Mouse (Mus musculus) CH12.LX (cell line): Measurements from ENCODE around the gene Sipa1l2. TPM values are rescaled to one million over a fixed set of nuclear protein-coding genes. Genes with fewer than 3 reads are reported as not detected.

Experiments used
- DNase-seq: peaks from one replicate; pipeline ENCODE4 v3.0.0-alpha.2; 2013; ENCODE audit errors: extremely low read depth
- H3K27ac ChIP-seq: 2 replicates; pipeline ENCODE4 v1.5.1; 2012; ENCODE audit warnings: low read depth, mild to moderate bottlenecking, control low read depth, moderate library complexity; ENCODE audit not compliant: insufficient read depth
- H3K27me3 ChIP-seq: replicated peaks from 2 replicates; pipeline ENCODE3; 2012; ENCODE audit warnings: inconsistent platforms
- H3K36me3 ChIP-seq, 2 experiments: replicated peaks in 1 of 2; 2 replicates each; pipeline versions ENCODE3 to v1.6.1; 2012; ENCODE audit warnings: inconsistent platforms in 1 of 2, low read length in 1 of 2, mild to moderate bottlenecking in 1 of 2, mixed read lengths in 1 of 2, moderate library complexity in 1 of 2; ENCODE audit not compliant: control insufficient read depth in 1 of 2, insufficient read depth in 1 of 2
- H3K4me1 ChIP-seq, 2 experiments: 2 replicates each; pipeline ENCODE4 v1.6.1; 2012; ENCODE audit warnings: inconsistent platforms in 1 of 2, moderate library complexity in 1 of 2; ENCODE audit not compliant: insufficient read depth in 2 of 2, control insufficient read depth in 1 of 2
- H3K4me2 ChIP-seq: 2 replicates; pipeline ENCODE4 v1.6.1; 2012; ENCODE audit warnings: low read depth, mild to moderate bottlenecking, control low read depth; ENCODE audit not compliant: poor library complexity, insufficient read depth, severe bottlenecking
- H3K4me3 ChIP-seq, 3 experiments: fragments of 150-350 bp in 1 of 3; sonication (generic) in 1 of 3; replicated peaks in 1 of 3; 2 replicates each; pipeline versions ENCODE3 to v1.5.1; 2011 to 2012; ENCODE audit warnings: low read depth in 2 of 3, low read length in 2 of 3, mild to moderate bottlenecking in 2 of 3, moderate library complexity in 2 of 3, control low read depth in 1 of 3, improper control_type of control experiment in 1 of 3, inconsistent platforms in 1 of 3, mixed read lengths in 1 of 3; ENCODE audit not compliant: poor library complexity in 1 of 3
- H3K79me2 ChIP-seq: replicated peaks from 2 replicates; pipeline ENCODE4 v1.6.1; 2012; ENCODE audit warnings: mild to moderate bottlenecking, moderate library complexity; ENCODE audit not compliant: control insufficient read depth, poor library complexity, insufficient read depth, severe bottlenecking; ENCODE audit errors: extremely low read depth
- H3K9ac ChIP-seq: 2 replicates; pipeline ENCODE4 v1.6.1; 2012; ENCODE audit warnings: low read depth, mild to moderate bottlenecking, control low read depth, moderate library complexity; ENCODE audit not compliant: insufficient read depth
- H3K9me3 ChIP-seq: replicated peaks from 2 replicates; pipeline ENCODE3; 2012; ENCODE audit warnings: low read length, inconsistent platforms, mixed read lengths
- E2F4 ChIP-seq: IDR thresholded peaks from 2 replicates; pipeline ENCODE4 v1.6.1; 2011; ENCODE audit warnings: low read depth, low read length, improper control_type of control experiment; ENCODE audit not compliant: insufficient replicate concordance
- ELF1 ChIP-seq: IDR thresholded peaks from 2 replicates; pipeline ENCODE4 v1.6.1; 2014; ENCODE audit warnings: low read depth, mild to moderate bottlenecking, inconsistent platforms, low read length, improper control_type of control experiment
- EP300 ChIP-seq: IDR thresholded peaks from 2 replicates; pipeline ENCODE4 v1.6.1; 2011; ENCODE audit warnings: low read length, improper control_type of control experiment
- IRF4 ChIP-seq: IDR thresholded peaks from 2 replicates; pipeline ENCODE4 v1.6.1; 2014; ENCODE audit warnings: low read depth, mild to moderate bottlenecking, inconsistent platforms, low read length, improper control_type of control experiment
- JUN ChIP-seq: IDR thresholded peaks from 2 replicates; pipeline ENCODE4 v1.6.1; 2011; ENCODE audit warnings: low read depth, mild to moderate bottlenecking, low read length, improper control_type of control experiment, moderate library complexity; ENCODE audit not compliant: insufficient read depth
- JUND ChIP-seq: conservative IDR thresholded peaks from 2 replicates; pipeline ENCODE4 v1.6.1; 2011; ENCODE audit warnings: low read depth, low read length, improper control_type of control experiment
- KAT2A ChIP-seq: IDR thresholded peaks from 2 replicates; pipeline ENCODE4 v1.6.1; 2012; ENCODE audit warnings: low read length, improper control_type of control experiment, inconsistent platforms; ENCODE audit not compliant: insufficient replicate concordance
- MAX ChIP-seq: IDR thresholded peaks from 2 replicates; pipeline ENCODE4 v1.6.1; 2011; ENCODE audit warnings: low read length, improper control_type of control experiment
- MAZ ChIP-seq: IDR thresholded peaks from 2 replicates; pipeline ENCODE4 v1.6.1; 2012; ENCODE audit warnings: low read depth, mild to moderate bottlenecking, inconsistent platforms, low read length, improper control_type of control experiment, moderate library complexity
- MEF2A ChIP-seq: IDR thresholded peaks from 2 replicates; pipeline ENCODE4 v1.6.1; 2014; ENCODE audit warnings: low read depth, mild to moderate bottlenecking, inconsistent platforms, low read length, improper control_type of control experiment, borderline replicate concordance
- MXI1 ChIP-seq: IDR thresholded peaks from 2 replicates; pipeline ENCODE4 v1.6.1; 2011; ENCODE audit warnings: mild to moderate bottlenecking, low read depth, low read length, improper control_type of control experiment
- NELFE ChIP-seq: IDR thresholded peaks from 2 replicates; pipeline ENCODE4 v1.6.1; 2011; ENCODE audit warnings: low read depth, low read length, improper control_type of control experiment
- NRF1 ChIP-seq: IDR thresholded peaks from 2 replicates; pipeline ENCODE4 v1.6.1; 2014; ENCODE audit warnings: low read depth, mild to moderate bottlenecking, inconsistent platforms, low read length, improper control_type of control experiment, moderate library complexity
- PAX5 ChIP-seq: IDR thresholded peaks from 2 replicates; pipeline ENCODE4 v1.6.1; 2012; ENCODE audit warnings: low read length, inconsistent platforms, mixed read lengths
- POLR2AphosphoS2 ChIP-seq: IDR thresholded peaks from 2 replicates; pipeline ENCODE4 v1.6.1; 2011; ENCODE audit warnings: low read depth, low read length, improper control_type of control experiment
- RCOR1 ChIP-seq: conservative IDR thresholded peaks from 2 replicates; pipeline ENCODE4 v1.6.1; 2012; ENCODE audit warnings: low read depth, mild to moderate bottlenecking, inconsistent platforms, low read length, improper control_type of control experiment
- TBP ChIP-seq: conservative IDR thresholded peaks from 2 replicates; pipeline ENCODE4 v1.6.1; 2011; ENCODE audit warnings: low read depth, low read length, improper control_type of control experiment
- ZKSCAN1 ChIP-seq: IDR thresholded peaks from 2 replicates; pipeline ENCODE4 v1.6.1; 2012; ENCODE audit warnings: low read depth, inconsistent platforms, low read length, improper control_type of control experiment, borderline replicate concordance
- ZMIZ1 ChIP-seq: IDR thresholded peaks from 2 replicates; pipeline ENCODE4 v1.6.1; 2012; ENCODE audit warnings: low read depth, mild to moderate bottlenecking, inconsistent platforms, low read length, improper control_type of control experiment
- dilution Hi-C: fragments of 300-500 bp; cut with MboI; formaldehyde crosslinking; loops from 2 replicates; pipeline ENCODE4 v1.14.3; 2020; ENCODE audit warnings: low sequenced_read_pairs; ENCODE audit not compliant: extremely low pct_unique_long_range_greater_than_20kb, extremely low pct_ligation_motif_present
- in situ Hi-C: fragments of 300-500 bp; cut with MboI; formaldehyde crosslinking; loops from 3 replicates; pipeline ENCODE4 v1.14.3; 2019; ENCODE audit warnings: low sequenced_read_pairs, low pct_ligation_motif_present, low pct_unique_long_range_greater_than_20kb, mixed read lengths
- polyA plus RNA-seq: library from polyadenylated mRNA; unstranded; fragments of >175 nt; gene quantifications from 2 replicates; pipeline ENCODE4 v1.2.1, GENCODE M21; 2012; ENCODE audit warnings: low read depth; ENCODE audit not compliant: insufficient read length
- total RNA-seq, 2 experiments: library from RNA; depleted of rRNA; stranded (reverse); fragments of 300-350 nt in 1 of 2; fragments of >200 nt in 1 of 2; gene quantifications; 2 replicates each; pipeline ENCODE4 v1.2.3; 2012 to 2014

Sipa1l2 gene
- total and polyA plus RNA-seq, 3 experiments: 2.0 to 5.6 (median 2.7) TPM

GRCm38 (mm10) chr8:125616935-125617334, 47.3 kb upstream of the Sipa1l2 start:
- no peaks in the 10 kb centered on the region for H3K27me3 ChIP-seq
- H3K36me3 ChIP-seq: no peaks in the 10 kb centered on the region
- H3K9me3 ChIP-seq: peaks cover 10% of the 10 kb centered on the region
- no peak overlapping the region for H3K9ac ChIP-seq
- no peak overlapping the region for H3K4me3 ChIP-seq
- peaks cover 14 to 39% of the 10 kb centered on the region in 2 experiments for H3K4me1 ChIP-seq
- in situ Hi-C loops: no loop called here
- H3K79me2 ChIP-seq: no peaks in the 10 kb centered on the region
- H3K4me2 ChIP-seq: no peak overlapping the region
- TF ChIP-seq TBP: no peak
- no peak for TF ChIP-seq JUN
- no peak for TF ChIP-seq KAT2A
- no peak for TF ChIP-seq E2F4
- dilution Hi-C loops: no loop called here
- DNase-seq: no peak
- no peak overlapping the region for H3K27ac ChIP-seq

- in situ Hi-C loops: no loop called here
- TF ChIP-seq MEF2A (no peak), NELFE (no peak), JUND (no peak), ZMIZ1 (no peak), PAX5 (no peak), MAZ (no peak), EP300 (no peak), MXI1 (no peak), POLR2AphosphoS2 (no peak), ELF1 (no peak), E2F4 (no peak), RCOR1 (no peak), ZKSCAN1 (no peak), IRF4 (no peak), NRF1 (no peak), MAX (no peak)
- Histone ChIP-seq H3K4me2 (no peak overlapping the region), H3K4me1 (peaks cover 14 to 39% of the 10 kb centered on the region in 2 experiments), H3K9ac (no peak overlapping the region), H3K9me3 (peaks cover 10% of the 10 kb centered on the region), H3K4me3 (no peak overlapping the region), H3K79me2 (no peaks in the 10 kb centered on the region), H3K27me3 (no peaks in the 10 kb centered on the region), H3K36me3 (no peaks in the 10 kb centered on the region), H3K27ac (no peak overlapping the region)
- no peak for DNase-seq
- dilution Hi-C loops: no loop called here
Observed at GRCm38 (mm10) chr8:125616039-125616438, 46.4 kb upstream of the Sipa1l2 start.
